Mouse (Mus musculus) forebrain, embryonic 10.5 days (tissue): ENCODE measurements at regions not wholly inside any gene's neighbourhood (a gene's known extent, or its start where the extent isn't known, plus 50 kb on each side); places are given as distances from the start of the nearest gene placed in this dataset.

Source experiments
- DNase-seq: peaks from one replicate; pipeline ENCODE4 v3.0.0-alpha.2; 2017; ENCODE audit warnings: low spot score; ENCODE audit errors: extremely low spot score
- H3K27ac ChIP-seq: fragments of 300-500 bp; sonication (generic); 2 replicates; pipeline ENCODE4 v1.5.1; 2016; ENCODE audit warnings: mild to moderate bottlenecking
- H3K27me3 ChIP-seq: fragments of 300-500 bp; sonication (generic); 2 replicates; pipeline ENCODE4 v1.6.1; 2016; ENCODE audit warnings: mild to moderate bottlenecking; ENCODE audit not compliant: poor library complexity, severe bottlenecking
- H3K36me3 ChIP-seq: fragments of 300-500 bp; sonication (generic); replicated peaks from 2 replicates; pipeline ENCODE4 v1.6.1; 2016; ENCODE audit warnings: mild to moderate bottlenecking, moderate library complexity
- H3K4me1 ChIP-seq: fragments of 300-500 bp; sonication (generic); 2 replicates; pipeline ENCODE4 v1.6.1; 2016
- H3K4me3 ChIP-seq: fragments of 300-500 bp; sonication (generic); 2 replicates; pipeline ENCODE4 v1.5.1; 2016; ENCODE audit warnings: mild to moderate bottlenecking, moderate library complexity
- H3K9me3 ChIP-seq: fragments of 300-500 bp; sonication (generic); 2 replicates; pipeline ENCODE4 v1.6.1; 2016; ENCODE audit warnings: mild to moderate bottlenecking, moderate library complexity
- WGBS: fragments of 180-500 bp; shearing (Covaris S2); methylation state at CpG from one replicate; pipeline ENCODE4 v1.1.7; 2016; 5-methylcytosine and 5-hydroxymethylcytosine counted together

GRCm38 (mm10) chr17:16247681-16248080, 416.8 kb upstream of the Rgmb start:
- H3K27me3 ChIP-seq: no peaks in the 10 kb centered on the region
- no peak for DNase-seq
- no peaks in the 10 kb centered on the region for H3K36me3 ChIP-seq
- H3K9me3 ChIP-seq: no peaks in the 10 kb centered on the region
- H3K27ac ChIP-seq: no peak overlapping the region
- 95% methylated on average over 3 of the region's 3 CpGs for WGBS
- H3K4me3 ChIP-seq: no peak overlapping the region
- H3K4me1 ChIP-seq: no peaks in the 10 kb centered on the region

GRCm38 (mm10) chr17:16221253-16221652, 390.4 kb upstream of the Rgmb start:
- Histone ChIP-seq H3K9me3 (no peaks in the 10 kb centered on the region), H3K4me1 (0 out of 2 replicates have a peak, but pooled peaks cover 3% of the 10 kb centered on the region), H3K27ac (no peak overlapping the region), H3K4me3 (no peak overlapping the region), H3K27me3 (no peaks in the 10 kb centered on the region), H3K36me3 (no peaks in the 10 kb centered on the region)
- 86% methylated on average over 2 of the region's 2 CpGs for WGBS
- DNase-seq: no peak

GRCm38 (mm10) chr17:16219675-16220566, 389.1 kb upstream of the Rgmb start:
- DNase-seq: no peak
- no peaks in the 10 kb centered on the region for H3K9me3 ChIP-seq
- 85% methylated on average over 13 of the region's 13 CpGs for WGBS
- no peaks in the 10 kb centered on the region for H3K36me3 ChIP-seq
- no peak overlapping the region for H3K4me3 ChIP-seq
- no peaks in the 10 kb centered on the region for H3K27me3 ChIP-seq
- H3K27ac ChIP-seq: no peak overlapping the region
- H3K4me1 ChIP-seq: 0 out of 2 replicates have a peak, but pooled peaks cover 3% of the 10 kb centered on the region

- no peaks in the 10 kb centered on the region for H3K9me3 ChIP-seq
- no peaks in the 10 kb centered on the region for H3K36me3 ChIP-seq
- H3K4me1 ChIP-seq: 0 out of 2 replicates have a peak, but pooled peaks cover 3% of the 10 kb centered on the region
- no peak overlapping the region for H3K4me3 ChIP-seq
- H3K27me3 ChIP-seq: no peaks in the 10 kb centered on the region
- no peak overlapping the region for H3K27ac ChIP-seq
- peak; percentile 16 for DNase-seq
- 72% methylated on average over 2 of the region's 2 CpGs for WGBS
Observed at GRCm38 (mm10) chr17:16218623-16219022, 387.8 kb upstream of the Rgmb start.

GRCm38 (mm10) chr17:16216796-16217195, 386.0 kb upstream of the Rgmb start:
- no peaks in the 10 kb centered on the region for H3K36me3 ChIP-seq
- no peaks in the 10 kb centered on the region for H3K27me3 ChIP-seq
- 85% methylated on average over 2 of the region's 2 CpGs for WGBS
- no peaks in the 10 kb centered on the region for H3K9me3 ChIP-seq
- H3K27ac ChIP-seq: no peak overlapping the region
- H3K4me3 ChIP-seq: no peak overlapping the region
- DNase-seq: no peak
- 0 out of 2 replicates have a peak, but pooled peaks cover 3% of the 10 kb centered on the region for H3K4me1 ChIP-seq

GRCm38 (mm10) chr17:16193636-16194035, 362.8 kb upstream of the Rgmb start:
- no peak overlapping the region for H3K27ac ChIP-seq
- no peaks in the 10 kb centered on the region for H3K4me1 ChIP-seq
- H3K9me3 ChIP-seq: no peaks in the 10 kb centered on the region
- no peaks in the 10 kb centered on the region for H3K27me3 ChIP-seq
- no peak for DNase-seq
- 89% methylated on average over 1 of the region's 1 CpGs for WGBS
- no peak overlapping the region for H3K4me3 ChIP-seq
- H3K36me3 ChIP-seq: no peaks in the 10 kb centered on the region

GRCm38 (mm10) chr17:16180856-16181255, 350.0 kb upstream of the Rgmb start:
- Histone ChIP-seq H3K27ac (no peak overlapping the region), H3K4me1 (peaks cover 8% of the 10 kb centered on the region), H3K9me3 (no peaks in the 10 kb centered on the region), H3K36me3 (no peaks in the 10 kb centered on the region), H3K27me3 (no peaks in the 10 kb centered on the region), H3K4me3 (no peak overlapping the region)
- WGBS: 98% methylated on average over 1 of the region's 1 CpGs
- DNase-seq: no peak

GRCm38 (mm10) chr17:16178102-16178501, 347.3 kb upstream of the Rgmb start:
- H3K27me3 ChIP-seq: no peaks in the 10 kb centered on the region
- WGBS: 79% methylated on average over 2 of the region's 2 CpGs
- DNase-seq: no peak
- peaks cover 8% of the 10 kb centered on the region for H3K4me1 ChIP-seq
- H3K4me3 ChIP-seq: no peak overlapping the region
- H3K9me3 ChIP-seq: no peaks in the 10 kb centered on the region
- H3K27ac ChIP-seq: no peak overlapping the region
- H3K36me3 ChIP-seq: no peaks in the 10 kb centered on the region

GRCm38 (mm10) chr17:16176782-16177510, 346.1 kb upstream of the Rgmb start:
- WGBS: 57% methylated on average over 8 of the region's 8 CpGs
- no peak for DNase-seq
- peak overlapping the region; percentile 42 for H3K27ac ChIP-seq

GRCm38 (mm10) chr17:16173568-16174105, 342.8 kb upstream of the Rgmb start:
- no peak for DNase-seq
- 90% methylated on average over 3 of the region's 3 CpGs for WGBS
- no peak overlapping the region for H3K4me3 ChIP-seq
- H3K36me3 ChIP-seq: no peaks in the 10 kb centered on the region
- no peak overlapping the region for H3K27ac ChIP-seq
- peaks cover 8% of the 10 kb centered on the region for H3K4me1 ChIP-seq
- H3K9me3 ChIP-seq: no peaks in the 10 kb centered on the region
- no peaks in the 10 kb centered on the region for H3K27me3 ChIP-seq

More at GRCm38 (mm10) chr17:16176782-16177510, 346.1 kb upstream of the Rgmb start:
- Histone ChIP-seq H3K27me3 (no peaks in the 10 kb centered on the region), H3K9me3 (no peaks in the 10 kb centered on the region), H3K4me3 (no peak overlapping the region), H3K36me3 (no peaks in the 10 kb centered on the region), H3K4me1 (peaks cover 8% of the 10 kb centered on the region)

- Histone ChIP-seq H3K4me3 (no peak overlapping the region), H3K9me3 (no peaks in the 10 kb centered on the region), H3K36me3 (no peaks in the 10 kb centered on the region), H3K4me1 (no peaks in the 10 kb centered on the region), H3K27me3 (no peaks in the 10 kb centered on the region), H3K27ac (no peak overlapping the region)
- no peak for DNase-seq
- 82% methylated on average over 2 of the region's 2 CpGs for WGBS
Observed at GRCm38 (mm10) chr17:16166731-16167130, 335.9 kb upstream of the Rgmb start.

GRCm38 (mm10) chr17:16158119-16158518, 327.3 kb upstream of the Rgmb start:
- 77% methylated on average over 3 of the region's 3 CpGs for WGBS
- Histone ChIP-seq H3K4me3 (no peak overlapping the region), H3K27ac (no peak overlapping the region), H3K4me1 (peaks cover 7% of the 10 kb centered on the region), H3K36me3 (no peaks in the 10 kb centered on the region), H3K27me3 (no peaks in the 10 kb centered on the region), H3K9me3 (no peaks in the 10 kb centered on the region)
- DNase-seq: no peak

GRCm38 (mm10) chr17:16157711-16158110, 326.9 kb upstream of the Rgmb start:
- H3K27ac ChIP-seq: no peak overlapping the region
- no peaks in the 10 kb centered on the region for H3K36me3 ChIP-seq
- no peak for DNase-seq
- peaks cover 7% of the 10 kb centered on the region for H3K4me1 ChIP-seq
- no peaks in the 10 kb centered on the region for H3K27me3 ChIP-seq
- no peaks in the 10 kb centered on the region for H3K9me3 ChIP-seq
- H3K4me3 ChIP-seq: no peak overlapping the region
- 53% methylated on average over 6 of the region's 6 CpGs for WGBS
